Mouse (Mus musculus): Measurements from ENCODE around the gene Klhdc10.

Gene Klhdc10

GRCm38 (mm10) chr6:30402091-30402491, 423 bp downstream of the Klhdc10 start:
- no peak for DNase-seq (ENCODE audit: low spot score in 2 of 2)

- peak; percentile 52 to 73 for DNase-seq (ENCODE audit: low spot score in 2 of 2)
These were observed 1.8 kb downstream of the Klhdc10 start for GRCm38 (mm10) chr6:30403465-30403864.

GRCm38 (mm10) chr6:30404671-30405070, 3.0 kb downstream of the Klhdc10 start:
- no peak for DNase-seq (ENCODE audit: low spot score in 2 of 2)

GRCm38 (mm10) chr6:30408276-30408675, 6.6 kb downstream of the Klhdc10 start:
- DNase-seq (ENCODE audit: low spot score in 2 of 2): no peak

GRCm38 (mm10) chr6:30409399-30410093, 7.9 kb downstream of the Klhdc10 start:
- no peak for DNase-seq (ENCODE audit: low spot score in 2 of 2)

GRCm38 (mm10) chr6:30411311-30411710, 9.6 kb downstream of the Klhdc10 start:
- DNase-seq (ENCODE audit: low spot score in 2 of 2): no peak

- no peak for DNase-seq (ENCODE audit: low spot score in 2 of 2)
These were observed 14.5 kb downstream of the Klhdc10 start for GRCm38 (mm10) chr6:30416126-30416525.

GRCm38 (mm10) chr6:30416801-30417200, 15.1 kb downstream of the Klhdc10 start:
- no peak for DNase-seq (ENCODE audit: low spot score in 2 of 2)

- DNase-seq (ENCODE audit: low spot score in 2 of 2): no peak
These were observed 31.0 kb downstream of the Klhdc10 start for GRCm38 (mm10) chr6:30432461-30433192.

GRCm38 (mm10) chr6:30436476-30436875, 34.8 kb downstream of the Klhdc10 start:
- no peak for DNase-seq (ENCODE audit: low spot score in 2 of 2)

- DNase-seq (ENCODE audit: low spot score in 2 of 2): no peak
These were observed 35.4 kb downstream of the Klhdc10 start for GRCm38 (mm10) chr6:30437054-30437453.

- no peak for DNase-seq (ENCODE audit: low spot score in 2 of 2)
These were observed 37.9 kb downstream of the Klhdc10 start for GRCm38 (mm10) chr6:30439576-30439975.

- no peak for DNase-seq (ENCODE audit: low spot score in 2 of 2)
These were observed 55.3 kb downstream of the Klhdc10 start for GRCm38 (mm10) chr6:30456991-30457390.

GRCm38 (mm10) chr6:30458626-30459025, 57.0 kb downstream of the Klhdc10 start:
- no peak for DNase-seq (ENCODE audit: low spot score in 2 of 2)

- DNase-seq (ENCODE audit: low spot score in 2 of 2): peak in 1 of 2 experiments; percentile 56
These were observed 57.5 kb downstream of the Klhdc10 start for GRCm38 (mm10) chr6:30459056-30459747.

GRCm38 (mm10) chr6:30459811-30460749, 58.4 kb downstream of the Klhdc10 start:
- peak; percentile 77 to 94 for DNase-seq (ENCODE audit: low spot score in 2 of 2)

- peak in 1 of 2 experiments; percentile 65 for DNase-seq (ENCODE audit: low spot score in 2 of 2)
These were observed 59.2 kb downstream of the Klhdc10 start for GRCm38 (mm10) chr6:30460750-30461446.

GRCm38 (mm10) chr6:30461755-30462344, 60.2 kb downstream of the Klhdc10 start:
- DNase-seq (ENCODE audit: low spot score in 2 of 2): peak in 1 of 2 experiments; percentile 50

- DNase-seq (ENCODE audit: low spot score in 2 of 2): peak in 1 of 2 experiments; percentile 58
These were observed 61.2 kb downstream of the Klhdc10 start for GRCm38 (mm10) chr6:30462822-30463221.

GRCm38 (mm10) chr6:30465586-30465985, 63.9 kb downstream of the Klhdc10 start:
- no peak for DNase-seq (ENCODE audit: low spot score in 2 of 2)
